Mouse (Mus musculus): ENCODE results near the gene Msh4.

Gene Msh4

DNA sequence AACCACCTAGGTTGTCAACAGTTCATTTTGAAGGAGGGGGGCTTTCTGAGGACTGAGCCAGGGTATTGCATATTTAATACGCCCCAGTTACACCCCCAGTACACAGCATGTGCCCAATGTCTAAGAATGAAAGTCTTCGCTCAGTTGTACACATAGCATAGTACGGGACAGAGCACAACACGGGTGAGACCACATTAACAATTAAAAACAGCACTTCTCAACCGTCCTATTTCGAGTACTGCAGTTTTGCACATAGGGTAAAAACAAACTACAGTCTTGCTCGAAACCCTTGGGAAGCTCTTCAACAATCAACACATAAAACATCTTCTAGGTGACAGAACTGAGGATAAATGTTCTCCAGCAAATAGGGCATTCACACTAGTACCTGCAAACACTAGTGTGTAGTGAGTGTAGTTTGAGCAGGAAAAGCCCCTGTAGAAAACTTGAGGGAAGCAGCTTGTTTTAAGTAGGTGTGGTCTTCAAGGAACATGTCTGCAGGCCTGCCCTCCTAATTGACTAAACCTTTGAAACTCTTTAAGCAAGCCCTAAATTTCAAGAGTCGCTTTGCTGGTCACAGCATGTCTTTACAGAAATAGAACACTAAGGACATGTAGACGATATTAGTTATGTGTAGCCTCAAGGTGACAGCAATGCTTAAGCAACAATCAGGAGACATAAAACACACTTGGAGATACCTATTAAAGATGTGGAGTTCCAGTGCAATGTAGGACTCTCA is at the start of gene Msh4:
Msh4 (minus strand) TSS at position 3 of the 736 bp plus-strand sequence.
- in situ Hi-C loops (cut with MboI; ENCODE audit: unreplicated experiment in 2 of 2): loop anchor here in 1 of 2 experiments (25.0 kb wide), 3 partner anchors 1144 to 1669 kb away; partner anchors contain the start of genes Fpgt and Lrriq3

DNA sequence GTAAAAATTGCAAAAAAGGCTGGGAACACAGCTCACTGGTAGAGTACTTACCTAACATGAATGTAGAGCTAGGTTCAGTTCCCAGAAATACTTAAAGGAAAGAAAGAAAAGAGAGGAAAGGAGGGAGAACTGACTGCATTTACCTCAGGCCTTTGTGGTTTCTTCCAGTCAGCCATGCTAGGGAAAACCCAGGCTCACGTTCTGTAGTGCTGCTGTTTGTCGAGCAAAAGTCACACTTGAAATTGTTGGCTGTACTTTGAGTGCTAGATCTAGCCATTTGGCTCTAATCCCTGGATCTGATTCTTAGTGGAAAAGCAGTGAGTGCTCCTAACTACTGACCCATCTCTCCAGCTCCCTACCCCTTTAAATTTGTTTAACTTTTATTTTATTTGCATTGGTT is 42.2 kb upstream of the Msh4 start:
- in situ Hi-C loops (cut with MboI; ENCODE audit: unreplicated experiment in 2 of 2): loop anchor here (10.0 to 25.0 kb wide), 5 partner anchors 1139 to 1736 kb away; partner anchors contain the start of genes Dnajb4 (in 1 of the 2), Fpgt (in 1 of the 2), Fubp1 (in 1 of the 2) and Lrriq3 (in 1 of the 2)

DNA sequence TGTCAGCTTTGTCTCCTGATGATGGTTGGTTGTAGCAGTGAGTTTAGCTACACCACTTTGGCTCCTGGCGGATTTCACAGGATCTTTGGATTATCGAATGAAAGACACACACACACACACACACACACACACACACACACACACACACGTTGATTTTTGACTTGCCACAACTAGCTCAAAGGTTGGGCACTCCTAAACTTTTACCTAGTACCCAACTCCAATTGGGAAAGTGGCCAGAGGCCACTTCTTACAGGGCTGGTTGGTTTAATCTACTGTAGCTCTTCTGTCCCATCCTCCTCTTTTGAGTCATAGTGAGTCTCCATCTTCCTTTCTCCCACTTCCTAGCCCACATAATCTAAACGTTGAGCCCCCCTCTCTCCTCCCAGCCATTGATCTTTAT is 41.3 kb upstream of the Msh4 start:
- in situ Hi-C loops (cut with MboI; ENCODE audit: unreplicated experiment in 2 of 2): loop anchor here (10.0 to 25.0 kb wide), 5 partner anchors 1140 to 1735 kb away; partner anchors contain the start of genes Dnajb4 (in 1 of the 2), Fpgt (in 1 of the 2), Fubp1 (in 1 of the 2) and Lrriq3 (in 1 of the 2)

DNA sequence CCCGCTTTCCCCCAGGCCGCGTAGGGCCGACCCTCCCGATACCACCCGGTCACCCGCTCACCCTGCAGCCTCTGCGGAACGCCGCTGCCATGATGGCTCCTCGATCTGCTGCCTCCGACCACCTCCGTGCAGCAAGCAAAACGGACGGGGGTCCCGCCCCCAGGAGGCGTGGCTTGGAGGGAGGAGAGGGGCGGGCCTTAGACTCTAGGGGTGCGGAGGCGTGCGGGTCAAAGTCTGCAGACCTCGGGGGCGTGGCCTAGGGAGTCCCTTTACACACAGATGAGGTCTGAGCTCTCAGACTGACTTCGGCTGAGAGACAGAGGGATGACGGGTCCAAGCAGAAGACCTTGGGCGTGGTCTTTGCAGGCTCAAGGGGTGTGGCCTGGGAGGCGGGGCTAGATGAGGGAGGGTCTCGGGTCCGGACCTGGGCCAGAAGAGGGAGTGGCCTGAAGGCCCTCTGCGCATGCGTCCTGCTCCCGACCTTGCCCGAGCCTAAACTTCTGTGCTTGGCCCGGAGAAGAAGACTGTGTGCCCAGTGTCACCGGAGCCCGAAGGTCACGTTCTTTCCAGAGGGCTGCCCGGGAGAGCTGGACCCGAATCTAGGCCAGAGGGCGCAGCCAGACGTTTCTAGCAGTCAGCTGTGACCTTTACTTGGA is 38.5 kb upstream of the Msh4 start, which contains the start of gene Acadm:
Acadm (minus strand) TSS at position 298 of the 656 bp plus-strand sequence.
- in situ Hi-C loops (cut with MboI; ENCODE audit: unreplicated experiment in 2 of 2): loop anchor here (10.0 to 25.0 kb wide), 5 partner anchors 1143 to 1732 kb away; partner anchors contain the start of genes Dnajb4 (in 1 of the 2), Fpgt (in 1 of the 2), Fubp1 (in 1 of the 2) and Lrriq3 (in 1 of the 2)

DNA sequence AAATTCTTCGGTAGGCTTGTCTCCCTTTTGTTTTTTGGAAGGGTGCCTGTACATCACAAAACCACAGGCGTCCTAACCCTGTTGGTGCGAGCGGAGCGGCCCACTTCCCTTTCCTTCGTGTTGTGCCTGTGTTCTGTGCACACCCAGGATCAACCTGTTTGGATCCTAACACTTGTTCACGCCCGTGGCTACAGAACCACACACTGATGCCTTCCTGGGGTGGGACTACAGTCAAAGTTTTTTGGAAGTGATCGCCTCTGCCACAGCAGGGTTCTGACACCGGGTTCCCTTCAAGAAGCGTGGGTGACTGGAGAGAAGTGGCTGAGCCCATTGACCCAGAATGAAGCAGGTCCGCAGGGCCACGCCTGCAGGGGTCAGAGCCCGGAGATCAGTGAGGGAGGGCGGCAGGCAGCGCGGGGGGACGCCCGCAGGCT is 38.0 kb upstream of the Msh4 start:
- in situ Hi-C loops (cut with MboI; ENCODE audit: unreplicated experiment in 2 of 2): loop anchor here (10.0 to 25.0 kb wide), 5 partner anchors 1143 to 1732 kb away; partner anchors contain the start of genes Dnajb4 (in 1 of the 2), Fpgt (in 1 of the 2), Fubp1 (in 1 of the 2) and Lrriq3 (in 1 of the 2)

DNA sequence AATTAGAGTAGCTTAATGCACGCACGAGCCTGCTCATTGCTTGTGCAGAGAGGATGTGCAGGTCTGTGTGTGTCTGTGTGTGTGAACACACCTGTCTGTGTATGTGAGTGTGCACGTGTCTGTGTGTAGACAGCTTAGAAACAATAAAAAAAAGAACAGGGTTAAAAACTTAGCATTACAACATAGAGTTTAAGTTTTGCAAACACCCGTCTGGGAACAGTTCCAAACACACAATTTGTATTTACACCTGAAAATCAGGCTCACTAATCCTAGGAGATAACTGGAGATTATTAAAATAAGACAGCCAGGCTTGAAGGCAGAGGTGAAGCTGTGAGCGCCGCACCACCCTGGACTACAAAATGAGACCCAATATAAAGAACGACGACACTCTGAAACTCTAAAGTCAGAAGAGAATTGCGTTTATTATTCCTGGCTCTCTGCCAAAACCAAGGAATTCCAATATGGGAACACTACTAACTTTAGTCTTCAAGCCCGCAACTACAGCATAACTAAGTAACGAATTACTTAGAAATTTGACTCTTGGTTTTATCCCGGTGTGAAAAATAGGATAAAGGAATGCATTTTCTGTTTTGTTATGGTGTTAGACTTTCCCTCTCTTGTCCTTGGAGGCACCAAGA is 37.2 kb upstream of the Msh4 start:
- in situ Hi-C loops (cut with MboI; ENCODE audit: unreplicated experiment in 2 of 2): loop anchor here (10.0 to 25.0 kb wide), 5 partner anchors 1144 to 1731 kb away; partner anchors contain the start of genes Dnajb4 (in 1 of the 2), Fpgt (in 1 of the 2), Fubp1 (in 1 of the 2) and Lrriq3 (in 1 of the 2)

DNA sequence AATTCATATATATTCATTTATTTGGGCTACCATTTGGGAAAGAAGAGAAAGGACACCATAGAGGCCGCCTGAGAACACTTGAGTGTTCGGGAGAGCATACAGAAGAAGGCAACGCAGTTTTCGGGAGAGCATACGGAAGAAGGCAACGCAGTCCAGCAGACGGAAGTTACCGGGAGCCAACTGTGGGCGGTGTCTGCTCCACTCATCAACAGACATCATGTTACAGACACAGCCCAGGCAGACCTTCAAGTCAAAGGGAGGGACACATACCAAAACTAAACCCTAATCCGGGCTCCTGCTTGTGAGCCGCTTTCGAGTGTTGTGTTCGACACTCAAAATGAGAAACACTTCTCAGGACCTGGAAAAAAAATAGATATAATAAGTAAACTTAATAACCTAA is 35.7 kb upstream of the Msh4 start:
- in situ Hi-C loops (cut with MboI; ENCODE audit: unreplicated experiment in 2 of 2): loop anchor here (10.0 to 25.0 kb wide), 5 partner anchors 1146 to 1729 kb away; partner anchors contain the start of genes Dnajb4 (in 1 of the 2), Fpgt (in 1 of the 2), Fubp1 (in 1 of the 2) and Lrriq3 (in 1 of the 2)

DNA sequence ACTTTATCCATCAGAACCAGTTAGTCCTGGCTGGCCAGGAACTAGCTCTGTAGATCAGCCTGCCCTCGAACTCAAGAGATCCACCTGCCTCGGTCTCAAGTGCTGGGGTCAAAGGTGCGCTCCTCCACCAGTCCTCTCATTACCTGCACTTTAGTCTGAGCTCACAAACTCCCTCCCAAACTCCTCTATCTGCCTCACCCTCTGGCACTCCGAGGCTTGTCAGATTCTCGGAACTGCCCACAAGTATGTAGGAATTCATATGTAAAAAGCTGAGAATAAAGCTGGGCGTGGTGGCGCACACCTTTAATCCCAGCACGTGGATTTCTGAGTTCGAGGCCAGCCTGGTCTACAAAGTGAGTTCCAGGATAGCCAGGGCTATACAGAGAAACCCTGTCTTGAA is 34.5 kb upstream of the Msh4 start:
- in situ Hi-C loops (cut with MboI; ENCODE audit: unreplicated experiment in 2 of 2): loop anchor here (10.0 to 25.0 kb wide), 5 partner anchors 1147 to 1728 kb away; partner anchors contain the start of genes Dnajb4 (in 1 of the 2), Fpgt (in 1 of the 2), Fubp1 (in 1 of the 2) and Lrriq3 (in 1 of the 2)

DNA sequence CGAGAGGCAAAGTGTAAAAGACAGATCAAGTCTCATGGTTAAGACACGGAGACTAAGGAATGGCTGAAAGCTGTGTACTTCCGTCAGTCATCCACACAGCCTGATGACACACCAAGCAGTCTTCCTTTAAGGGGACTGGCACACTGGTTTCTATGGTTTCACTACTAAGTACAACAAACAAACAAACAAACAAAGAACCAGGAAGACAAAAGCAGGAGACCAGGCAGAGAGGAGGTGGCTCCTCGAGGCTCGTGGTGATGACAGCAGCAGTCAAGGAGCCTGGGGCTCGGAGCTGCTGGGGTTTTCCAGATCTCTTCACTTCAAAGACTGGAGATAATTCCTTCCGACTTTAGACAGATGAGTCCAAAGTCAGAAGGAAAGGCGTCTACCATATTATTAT is 34.1 kb upstream of the Msh4 start:
- in situ Hi-C loops (cut with MboI; ENCODE audit: unreplicated experiment in 2 of 2): loop anchor here (10.0 to 25.0 kb wide), 5 partner anchors 1147 to 1728 kb away; partner anchors contain the start of genes Dnajb4 (in 1 of the 2), Fpgt (in 1 of the 2), Fubp1 (in 1 of the 2) and Lrriq3 (in 1 of the 2)

DNA sequence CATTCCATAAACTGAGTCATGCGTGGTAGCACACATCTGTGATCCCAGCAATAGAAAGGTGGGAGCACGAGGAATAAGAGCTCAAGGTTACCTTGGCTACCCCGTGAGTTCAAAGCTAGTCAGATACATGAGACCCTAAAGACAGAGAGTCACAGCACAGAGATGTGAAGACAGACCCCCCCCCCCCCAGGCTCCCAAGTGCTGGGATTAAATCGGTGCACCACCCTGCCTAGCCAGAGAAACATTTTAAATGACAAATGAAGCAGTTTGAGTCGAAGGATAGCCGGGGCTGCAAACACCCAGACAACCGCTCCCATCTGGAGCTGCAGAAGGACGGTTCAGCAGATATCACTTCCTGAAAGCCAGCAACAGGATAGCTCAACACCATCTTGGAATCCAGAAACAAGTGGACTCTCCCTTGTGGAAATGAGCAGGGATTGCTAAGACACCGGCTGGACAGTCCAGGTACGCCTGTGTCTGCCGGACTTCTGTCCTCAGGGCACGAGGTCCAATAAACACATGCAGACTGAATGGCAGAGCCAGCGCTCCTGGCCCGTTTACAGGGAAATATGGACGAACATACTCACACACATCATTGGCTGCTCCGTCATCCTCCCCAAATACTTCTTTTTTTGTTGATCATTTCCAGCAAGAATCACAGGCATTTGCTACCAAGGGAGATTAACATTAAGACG is 31.3 kb upstream of the Msh4 start:
- in situ Hi-C loops (cut with MboI; ENCODE audit: unreplicated experiment in 2 of 2): loop anchor here (25.0 kb wide), 3 partner anchors 1150 to 1725 kb away; partner anchors contain the start of genes Dnajb4 (in 1 of the 2), Fpgt (in 1 of the 2), Fubp1 (in 1 of the 2) and Lrriq3 (in 1 of the 2)

DNA sequence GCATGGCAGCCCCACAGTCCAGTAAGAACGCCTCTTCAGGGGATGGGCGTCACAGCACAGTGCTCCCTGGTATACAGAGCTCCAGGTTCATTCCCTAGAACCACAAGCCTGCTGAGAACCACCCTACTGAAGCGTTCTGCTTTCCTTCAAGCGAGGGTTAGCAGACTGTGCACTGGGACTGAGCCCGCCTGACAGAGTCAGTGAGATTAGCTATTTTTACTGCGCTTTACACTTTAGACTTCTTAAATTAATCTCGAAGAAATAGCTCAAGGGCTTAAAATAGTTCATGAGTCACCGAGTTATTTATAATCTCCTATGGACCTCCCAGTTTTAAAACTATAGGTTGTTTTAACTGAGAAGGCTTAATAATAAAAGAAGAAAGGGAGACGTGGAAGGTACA is 29.9 kb upstream of the Msh4 start:
- in situ Hi-C loops (cut with MboI; ENCODE audit: unreplicated experiment in 2 of 2): loop anchor here (25.0 kb wide), 3 partner anchors 1151 to 1724 kb away; partner anchors contain the start of genes Dnajb4 (in 1 of the 2), Fpgt (in 1 of the 2), Fubp1 (in 1 of the 2) and Lrriq3 (in 1 of the 2)

DNA sequence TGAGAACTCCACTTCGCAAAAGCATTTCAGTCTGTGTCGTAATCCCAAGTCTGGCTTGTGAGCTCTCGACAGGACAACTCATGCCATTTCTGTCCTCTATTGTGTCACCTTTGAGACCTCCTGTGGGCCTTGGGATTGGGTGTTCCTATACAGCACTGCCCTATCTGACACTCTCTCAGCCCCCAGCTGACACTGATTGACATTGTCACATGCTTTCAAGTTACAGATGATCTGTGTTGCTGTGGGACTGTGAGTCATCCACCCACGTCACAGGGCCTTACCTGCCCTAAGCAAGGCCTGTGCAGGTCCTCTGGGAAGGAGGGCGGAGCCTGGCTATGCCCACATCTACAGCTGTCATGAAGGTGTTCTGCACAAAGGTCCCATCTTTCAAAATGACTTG is 26.5 kb upstream of the Msh4 start:
- in situ Hi-C loops (cut with MboI; ENCODE audit: unreplicated experiment in 2 of 2): loop anchor here (25.0 kb wide), 3 partner anchors 1155 to 1720 kb away; partner anchors contain the start of genes Dnajb4 (in 1 of the 2), Fpgt (in 1 of the 2), Fubp1 (in 1 of the 2) and Lrriq3 (in 1 of the 2)

DNA sequence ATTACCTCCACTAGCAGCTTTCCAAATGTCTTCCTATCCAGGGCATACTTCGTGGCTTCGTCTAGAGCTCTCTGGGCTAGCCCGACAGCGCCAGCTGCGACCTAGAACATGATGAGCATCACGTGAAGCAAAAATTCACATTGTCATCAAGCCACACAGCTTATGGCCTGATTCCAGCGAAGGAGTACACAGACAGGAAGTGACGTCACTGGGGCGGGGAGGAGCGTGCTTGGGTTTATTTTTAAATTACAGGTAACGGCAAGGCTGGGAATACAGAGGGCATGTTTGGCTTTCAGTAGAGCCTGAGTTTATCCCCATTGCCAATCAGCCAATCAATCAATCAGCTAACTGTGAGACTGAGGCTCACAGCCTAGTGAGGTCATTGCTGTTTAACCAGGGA is 23.6 kb upstream of the Msh4 start:
- in situ Hi-C loops (cut with MboI; ENCODE audit: unreplicated experiment in 2 of 2): loop anchor here (25.0 kb wide), 3 partner anchors 1158 to 1717 kb away; partner anchors contain the start of genes Dnajb4 (in 1 of the 2), Fpgt (in 1 of the 2), Fubp1 (in 1 of the 2) and Lrriq3 (in 1 of the 2)

DNA sequence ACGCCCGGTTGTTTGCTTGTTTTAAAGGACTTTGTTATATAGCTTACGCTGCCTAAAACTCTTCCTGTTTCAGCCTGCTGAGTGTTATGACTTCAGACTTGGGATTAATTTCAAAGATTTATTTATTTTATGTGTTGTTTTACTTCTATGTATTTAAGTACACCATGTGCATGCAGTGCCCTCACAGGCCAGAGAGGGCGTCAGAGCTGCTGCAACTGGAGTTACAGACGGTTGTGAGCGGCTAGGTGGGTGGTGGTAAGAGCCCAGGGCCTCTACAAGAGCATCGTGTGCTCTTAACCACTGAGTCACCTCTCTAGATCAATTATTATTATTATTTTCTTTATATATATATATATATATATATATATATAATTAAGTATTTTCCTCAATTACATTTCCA is 20.4 kb upstream of the Msh4 start:
- in situ Hi-C loops (cut with MboI; ENCODE audit: unreplicated experiment in 2 of 2): loop anchor here (25.0 kb wide), 3 partner anchors 1161 to 1714 kb away; partner anchors contain the start of genes Dnajb4 (in 1 of the 2), Fpgt (in 1 of the 2), Fubp1 (in 1 of the 2) and Lrriq3 (in 1 of the 2)

DNA sequence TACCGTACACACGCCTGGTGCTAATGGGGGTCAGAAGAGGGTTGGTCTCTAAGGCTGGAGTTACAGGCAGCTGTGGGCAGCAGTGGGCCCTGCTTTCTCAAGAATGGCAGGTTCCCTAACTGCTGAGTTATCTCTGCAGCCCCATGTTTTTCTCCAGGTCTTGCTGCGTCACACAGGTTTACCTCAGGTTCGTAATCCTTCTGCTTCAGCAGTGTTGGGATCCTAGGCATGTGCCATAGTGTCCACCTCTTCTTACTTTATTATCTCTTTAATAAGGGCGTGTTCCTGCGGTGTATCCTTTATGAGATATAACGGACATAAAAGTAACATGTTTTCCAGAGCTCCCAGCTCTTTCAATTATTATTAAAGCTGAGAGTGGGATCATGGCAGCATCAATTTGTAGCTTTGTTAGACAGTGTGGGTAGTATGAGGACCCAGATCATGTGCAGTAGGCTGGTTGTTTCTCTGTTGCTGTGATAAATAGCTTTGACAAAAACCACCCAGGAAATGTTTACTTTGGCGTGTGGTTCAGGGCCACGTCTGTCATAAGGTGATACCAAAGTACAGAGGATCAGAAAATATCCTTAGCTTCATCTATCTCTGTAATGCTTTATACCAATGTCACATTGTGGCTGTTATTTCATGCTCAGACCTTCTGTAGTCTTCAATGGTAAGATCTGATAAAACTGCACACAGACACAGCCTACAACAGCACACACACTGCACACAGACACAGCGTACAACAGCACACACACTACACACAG is 15.4 kb upstream of the Msh4 start:
- in situ Hi-C loops (cut with MboI; ENCODE audit: unreplicated experiment in 2 of 2): loop anchor here in 1 of 2 experiments (25.0 kb wide), 3 partner anchors 1159 to 1684 kb away; partner anchors contain the start of genes Fpgt and Lrriq3

DNA sequence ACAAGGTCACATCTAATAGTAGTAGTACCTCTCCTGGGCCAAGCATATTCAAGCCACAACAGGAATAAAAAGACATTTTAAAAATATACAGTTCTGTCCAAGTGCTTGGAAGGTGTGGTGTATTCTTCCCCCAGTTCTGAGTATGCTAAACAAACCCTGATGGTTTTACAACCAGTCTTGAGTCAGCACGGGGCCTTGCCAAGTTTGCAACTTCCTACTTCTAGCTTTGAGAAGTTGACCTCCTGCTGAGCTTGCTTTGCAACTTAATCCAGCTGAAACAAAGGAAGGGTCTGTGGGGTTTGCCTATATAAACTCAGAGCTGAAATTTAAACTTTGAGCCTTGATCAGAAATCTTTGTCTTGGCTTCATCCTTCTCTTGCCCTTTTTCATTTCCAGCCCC is 11.3 kb upstream of the Msh4 start:
- in situ Hi-C loops (cut with MboI; ENCODE audit: unreplicated experiment in 2 of 2): loop anchor here (10.0 to 25.0 kb wide), 4 partner anchors 1155 to 1680 kb away; partner anchors contain the start of genes Fpgt (in 1 of the 2) and Lrriq3 (in 1 of the 2)

DNA sequence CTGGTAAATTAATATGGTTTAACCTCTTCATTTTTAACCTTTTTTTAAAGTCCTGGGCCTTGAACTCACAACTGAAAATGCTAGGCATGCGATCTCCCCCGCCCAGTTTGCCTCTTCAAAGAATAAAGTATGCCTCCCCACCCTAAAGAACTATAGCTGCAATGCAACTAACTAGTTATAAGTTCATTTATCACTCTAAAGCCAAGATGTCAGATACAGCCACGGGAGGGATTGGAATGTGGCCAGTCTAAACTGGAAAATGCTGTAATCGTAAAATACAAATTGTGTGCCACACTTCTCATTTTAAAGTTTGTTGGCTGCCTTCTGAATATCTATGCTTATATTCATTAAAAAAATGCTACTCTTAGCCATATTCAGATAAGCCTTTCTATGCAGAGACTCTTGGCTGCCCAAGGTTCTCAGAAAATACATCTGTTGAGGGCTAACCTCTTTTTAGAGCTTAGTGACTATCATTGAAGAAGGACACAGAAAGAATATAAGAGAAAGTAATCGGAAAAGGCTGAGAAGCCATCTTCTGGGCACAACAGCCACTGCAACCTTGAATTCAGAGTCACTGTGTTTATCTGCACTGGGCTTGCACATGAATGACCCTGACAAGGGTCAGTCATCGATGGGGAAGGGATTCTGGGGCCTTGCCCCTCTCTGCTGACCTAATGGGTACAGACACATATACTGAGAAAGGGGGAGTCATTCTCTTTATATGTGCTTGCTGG is 7.7 kb upstream of the Msh4 start:
- in situ Hi-C loops (cut with MboI; ENCODE audit: unreplicated experiment in 2 of 2): loop anchor here (10.0 to 25.0 kb wide), 4 partner anchors 1151 to 1676 kb away; partner anchors contain the start of genes Fpgt (in 1 of the 2) and Lrriq3 (in 1 of the 2)

Data from v-Abl transformed pro-B cells (cell line).